Comparison of ENCODE assay signal across 18 mouse cellular contexts in the genomic region with DNA sequence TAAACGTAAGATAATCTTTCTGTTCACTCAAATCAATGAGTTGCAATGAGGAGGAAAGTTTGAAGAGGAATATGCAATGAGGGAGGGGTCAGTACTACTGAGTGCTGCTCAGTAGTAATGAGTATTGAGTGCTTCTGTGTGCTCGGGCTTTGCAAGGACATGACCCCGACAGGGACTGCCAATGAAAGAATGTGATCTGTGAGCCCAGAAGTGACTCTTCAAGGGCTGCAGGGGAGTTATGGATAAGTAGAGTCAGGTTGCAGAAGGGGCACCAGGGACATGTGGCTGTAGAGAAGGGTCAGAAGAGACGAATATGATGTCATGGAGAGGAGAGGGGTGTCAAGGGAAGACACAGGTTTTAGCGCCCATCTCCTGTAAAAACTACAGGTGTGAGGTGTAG.
"Had no signal": no experiment of that assay in that cellular context is flagged by ENCODE, and none has a peak within 500 bp of the region (broad histone marks: within the 10 kb centered on the region; RNA-seq: fewer than 3 reads in every experiment).

No protein-coding gene starts in this region.

- H3K27me3 ChIP-seq: midbrain, embryonic 12.5 days; neural tube, embryonic 13.5 days; neural tube, embryonic 15.5 days had no signal

- H3K4me1 ChIP-seq: midbrain, embryonic 10.5 days; midbrain, embryonic 12.5 days; neural tube, embryonic 13.5 days; neural tube, embryonic 15.5 days had no signal

- H3K9ac ChIP-seq: lung, embryonic 14.5 days; midbrain, embryonic 12.5 days; neural tube, embryonic 13.5 days; neural tube, embryonic 15.5 days had no signal

- H3K4me3 ChIP-seq: midbrain, embryonic 10.5 days; midbrain, embryonic 12.5 days; myocyte; neural tube, embryonic 13.5 days; neural tube, embryonic 15.5 days had no signal

- H3K9me3 ChIP-seq: midbrain, embryonic 10.5 days; midbrain, embryonic 12.5 days; neural tube, embryonic 13.5 days; neural tube, embryonic 15.5 days had no signal

- H3K27ac ChIP-seq: midbrain, embryonic 10.5 days; midbrain, embryonic 12.5 days; neural tube, embryonic 13.5 days; neural tube, embryonic 15.5 days had no signal

- DNase-seq: lung, adult 18-20 months; lung, embryonic 14.5 days; lung, postnatal 10 days; lung, postnatal 4 days; midbrain, embryonic 14.5 days; retina, postnatal 1 day; right cerebral cortex, adult 18-20 months; right cerebral cortex, postnatal 25 days; right cerebral cortex, postnatal 4 days; spleen, adult 18-20 months; thymus, adult 18-20 months; thymus, postnatal 14 days; thymus, postnatal 36 days had no signal
